Comparison of ENCODE assay signal across 25 mouse cellular contexts in genomic region chr11:53056781-53057180, GRCm38 (mm10).
DNase-seq lines count a peak whose midpoint lies in the region; ATAC-seq and TF ChIP-seq lines count a peak whose summit lies in the region.
"Had no signal": no experiment of that assay in that cellular context is flagged by ENCODE, and none has a peak within 500 bp of the region (broad histone marks: within the 10 kb centered on the region; RNA-seq: fewer than 3 reads in every experiment).

No protein-coding gene starts in this region.

- H3K27me3 ChIP-seq in cerebellum, adult 2 months (ENCODE audit: control insufficient read depth, insufficient read depth, low read length), result no peaks in the 10 kb centered on the region
- H3K27me3 ChIP-seq in kidney, embryonic 14.5 days (ENCODE audit: control insufficient read depth, insufficient read depth, low read length), result no peaks in the 10 kb centered on the region
- H3K27me3 ChIP-seq: embryonic facial prominence, embryonic 12.5 days; embryonic facial prominence, embryonic 15.5 days; intestine, embryonic 15.5 days had no signal

- H3K4me3 ChIP-seq in cerebellum, adult 2 months (replicated peaks; ENCODE audit: insufficient read depth, low read depth, low read length), result no peak overlapping the region
- no peak overlapping the region for H3K4me3 ChIP-seq in kidney, embryonic 14.5 days (ENCODE audit: low read length)
- H3K4me3 ChIP-seq: embryonic facial prominence, embryonic 12.5 days; embryonic facial prominence, embryonic 15.5 days; gastrocnemius, adult 2 months; heart, adult 2 months; hindbrain, embryonic 10.5 days; hindbrain, embryonic 13.5 days; intestine, embryonic 15.5 days had no signal

- no peak overlapping the region for H3K4me2 ChIP-seq in kidney, embryonic 14.5 days (replicated peaks; ENCODE audit: low read depth, low read length)
- H3K4me2 ChIP-seq: embryonic facial prominence, embryonic 12.5 days; embryonic facial prominence, embryonic 15.5 days; heart, embryonic 11.5 days; hindbrain, embryonic 13.5 days; intestine, embryonic 15.5 days had no signal

- no peak overlapping the region for H3K27ac ChIP-seq in cerebellum, adult 2 months (ENCODE audit: insufficient read depth, low read length)
- no peak overlapping the region for H3K27ac ChIP-seq in kidney, embryonic 14.5 days (ENCODE audit: low read depth, low read length)
- H3K27ac ChIP-seq: embryonic facial prominence, embryonic 12.5 days; embryonic facial prominence, embryonic 15.5 days; gastrocnemius, adult 2 months; heart, adult 2 months; hindbrain, embryonic 10.5 days; hindbrain, embryonic 13.5 days; intestine, embryonic 15.5 days had no signal

- no peak for TF ChIP-seq POLR2A in cerebellum, adult 2 months (IDR thresholded peaks at IDR 0.05; ENCODE audit: borderline replicate concordance, insufficient read depth, low read length)

- 72% methylated on average over 6 of the region's 6 CpGs for WGBS in cerebellum, adult 2 months
- WGBS in kidney, embryonic 14.5 days, result 76% methylated on average over 6 of the region's 6 CpGs

- no peak for TF ChIP-seq CTCF in cerebellum, adult 2 months (IDR thresholded peaks at IDR 0.05; ENCODE audit: borderline replicate concordance, insufficient read depth, low read depth, low read length)

- DNase-seq in cerebellum, adult 2 months, result peak; percentile 19 to 22
- DNase-seq in cerebellum, adult 9-11 months, result no peak
- DNase-seq in cerebellum, postnatal 25 days, result peak; percentile 33 to 60
- no peak for DNase-seq in cerebellum, adult 11 months
- DNase-seq in kidney, postnatal 10 days, result peak; percentile 17
- peak; percentile 52 for DNase-seq in testis, postnatal 10 days (ENCODE audit: low spot score)
- no peak for DNase-seq in testis, postnatal 14 days (ENCODE audit: low spot score)
- DNase-seq: adrenal gland, postnatal 25 days; B cell, adult 2 months; forebrain, postnatal 0 days; gastrocnemius, adult 2 months; gastrocnemius, postnatal 25 days; heart, adult 2 months; kidney, adult 11 months had no signal

- H3K9ac ChIP-seq in kidney, embryonic 14.5 days (ENCODE audit: low read depth, low read length), result no peak overlapping the region
- H3K9ac ChIP-seq: embryonic facial prominence, embryonic 12.5 days; embryonic facial prominence, embryonic 15.5 days; forebrain, postnatal 0 days; hindbrain, embryonic 13.5 days; intestine, embryonic 15.5 days had no signal

- H3K36me3 ChIP-seq in kidney, embryonic 14.5 days (ENCODE audit: control insufficient read depth, insufficient read depth, low read length), result no peaks in the 10 kb centered on the region
- H3K36me3 ChIP-seq: embryonic facial prominence, embryonic 12.5 days; embryonic facial prominence, embryonic 15.5 days; G1E; hindbrain, embryonic 10.5 days; hindbrain, embryonic 13.5 days; intestine, embryonic 15.5 days had no signal

- no peaks in the 10 kb centered on the region for H3K9me3 ChIP-seq in kidney, embryonic 14.5 days (ENCODE audit: control insufficient read depth, low read length)
- H3K9me3 ChIP-seq: embryonic facial prominence, embryonic 12.5 days; embryonic facial prominence, embryonic 15.5 days; G1E; hindbrain, embryonic 10.5 days; hindbrain, embryonic 13.5 days; intestine, embryonic 15.5 days had no signal

- peaks cover 31% of the 10 kb centered on the region for H3K4me1 ChIP-seq in cerebellum, adult 2 months (ENCODE audit: control insufficient read depth, insufficient read depth, low read length)
- H3K4me1 ChIP-seq in kidney, embryonic 14.5 days (ENCODE audit: control insufficient read depth, insufficient read depth, low read length), result peaks cover 15% of the 10 kb centered on the region
- H3K4me1 ChIP-seq: intestine, embryonic 15.5 days had no signal

- no peak for ATAC-seq in kidney, embryonic 14.5 days (ENCODE audit: low FRiP score, low TSS enrichment)
- ATAC-seq: forebrain, embryonic 14.5 days; forebrain, postnatal 0 days; hindbrain, embryonic 16.5 days; intestine, embryonic 15.5 days; Patski had no signal

Comparison
In these comparisons a context has a peak if more than half of its experiments do, and no peak if none do; other contexts are left out.
1. DNase-seq: peak in cerebellum, adult 2 months (2 of 2), cerebellum, postnatal 25 days (2 of 2), kidney, postnatal 10 days (single experiment) and testis, postnatal 10 days (single experiment); none in cerebellum, adult 9-11 months (single experiment), cerebellum, adult 11 months (single experiment) and testis, postnatal 14 days (single experiment).